Mouse (Mus musculus) mouse trophoblast stem cell (cell line): ENCODE measurements around the gene Itih2.

ENCODE experiments used
- in situ Hi-C, 2 experiments: fragments of 300-500 bp; cut with MseI, MboI; formaldehyde crosslinking; loops; 2 replicates in 1 of 2; 3 replicates in 1 of 2; pipeline ENCODE4 v1.15.1; 2025

The Itih2 gene

GRCm38 (mm10) chr2:10047758-10048436 is 83.3 kb downstream of the Itih2 start:
- in situ Hi-C loops: no loop called here
